Mouse (Mus musculus) kidney, postnatal 36 days (tissue): ENCODE measurements around the gene Eri3.

ENCODE experiments used
- DNase-seq, 2 experiments: peaks; one replicate each; pipeline ENCODE4 v3.0.0; 2021 to 2022; ENCODE audit warnings: mixed read lengths in 2 of 2

The Eri3 gene

GRCm38 (mm10) chr4:117628464-117628863, 78.3 kb downstream of the Eri3 start:
- peak in 1 of 2 experiments; percentile 25 for DNase-seq

- DNase-seq = no peak
Observed at GRCm38 (mm10) chr4:117630053-117630670, 80.0 kb downstream of the Eri3 start.

GRCm38 (mm10) chr4:117633527-117633926, 83.4 kb downstream of the Eri3 start:
- DNase-seq = peak in 1 of 2 experiments; percentile 19

- DNase-seq = no peak
Observed at GRCm38 (mm10) chr4:117634642-117635041, 84.5 kb downstream of the Eri3 start.

GRCm38 (mm10) chr4:117636152-117636551, 86.0 kb downstream of the Eri3 start:
- DNase-seq = no peak

- DNase-seq = no peak
Observed at GRCm38 (mm10) chr4:117636891-117637613, 86.9 kb downstream of the Eri3 start.

- DNase-seq = no peak
Observed at GRCm38 (mm10) chr4:117640925-117641703, 90.9 kb downstream of the Eri3 start.

- DNase-seq = no peak
Observed at GRCm38 (mm10) chr4:117641804-117642203, 91.6 kb downstream of the Eri3 start.

GRCm38 (mm10) chr4:117645031-117645435, 94.9 kb downstream of the Eri3 start:
- DNase-seq = no peak

GRCm38 (mm10) chr4:117645859-117646258, 95.7 kb downstream of the Eri3 start:
- DNase-seq = no peak

GRCm38 (mm10) chr4:117646496-117646895, 96.3 kb downstream of the Eri3 start:
- no peak for DNase-seq

GRCm38 (mm10) chr4:117646926-117647755, 97.0 kb downstream of the Eri3 start:
- DNase-seq = no peak

GRCm38 (mm10) chr4:117651626-117652101, 101.5 kb downstream of the Eri3 start:
- no peak for DNase-seq

GRCm38 (mm10) chr4:117652727-117653126, 102.6 kb downstream of the Eri3 start:
- no peak for DNase-seq

- no peak for DNase-seq
Observed at GRCm38 (mm10) chr4:117654016-117654702, 104.0 kb downstream of the Eri3 start.

GRCm38 (mm10) chr4:117654703-117655499, 104.7 kb downstream of the Eri3 start:
- no peak for DNase-seq

GRCm38 (mm10) chr4:117655500-117655863, 105.3 kb downstream of the Eri3 start:
- no peak for DNase-seq

GRCm38 (mm10) chr4:117656961-117657360, 106.8 kb downstream of the Eri3 start:
- no peak for DNase-seq

- no peak for DNase-seq
Observed at GRCm38 (mm10) chr4:117657646-117658045, 107.5 kb downstream of the Eri3 start.

- peak; percentile 50 to 81 for DNase-seq
Observed at GRCm38 (mm10) chr4:117658582-117659444, 108.6 kb downstream of the Eri3 start.
